Mouse (Mus musculus): ENCODE results near the gene Aass. TPM values are rescaled to one million over a fixed set of nuclear protein-coding genes. Genes with fewer than 3 reads are reported as not detected.
"Not testable (repeated sequence)": the region's sequence is repeated elsewhere in the genome, so short reads cannot be mapped to it uniquely, and the experiment has no call there.

The Aass gene
- polyA plus RNA-seq, 1 experiment, result not detected

DNA sequence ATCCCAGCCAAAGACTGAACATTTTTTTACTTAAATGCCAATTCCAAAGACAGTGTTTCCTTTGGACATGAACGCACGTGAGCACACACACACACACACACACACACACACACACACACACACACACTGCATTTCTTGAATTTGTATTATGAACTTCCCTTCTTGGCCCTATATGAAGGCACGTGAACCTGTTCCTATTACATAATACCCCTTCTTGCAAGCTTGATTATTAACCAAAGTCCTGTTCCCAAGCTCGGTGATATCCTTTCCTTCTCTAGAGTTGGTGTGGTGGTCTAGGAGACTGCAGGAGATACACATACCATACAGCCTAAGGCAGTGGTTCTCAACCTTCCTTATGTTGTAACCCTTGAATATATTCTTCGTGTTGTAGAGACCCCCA, 7.0 kb downstream of the Aass start:
- H3K4me3 ChIP-seq (replicated peaks), result no peak overlapping the region
- H3K27me3 ChIP-seq (ENCODE audit: control insufficient read depth), result no peaks in the 10 kb centered on the region
- no peaks in the 10 kb centered on the region for H3K4me1 ChIP-seq (ENCODE audit: control insufficient read depth)
- no peaks in the 10 kb centered on the region for H3K36me3 ChIP-seq (ENCODE audit: control insufficient read depth)
- H3K9me3 ChIP-seq (ENCODE audit: control insufficient read depth, low read length), result no peaks in the 10 kb centered on the region
- TF ChIP-seq GATA1 (IDR thresholded peaks at IDR 0.05; ENCODE audit: low read length) (no peak), TAL1 (IDR thresholded peaks at IDR 0.05; ENCODE audit: low read length) (no peak)

GRCm38 (mm10) chr6:23124823-23125222, 8.0 kb downstream of the Aass start:
- no peaks in the 10 kb centered on the region for H3K9me3 ChIP-seq (ENCODE audit: control insufficient read depth, low read length)
- H3K36me3 ChIP-seq (ENCODE audit: control insufficient read depth), result no peaks in the 10 kb centered on the region
- no peak overlapping the region for H3K4me3 ChIP-seq (replicated peaks)
- no peaks in the 10 kb centered on the region for H3K27me3 ChIP-seq (ENCODE audit: control insufficient read depth)
- TF ChIP-seq TAL1 (IDR thresholded peaks at IDR 0.05; ENCODE audit: low read length) (no peak), GATA1 (IDR thresholded peaks at IDR 0.05; ENCODE audit: low read length) (no peak)
- no peaks in the 10 kb centered on the region for H3K4me1 ChIP-seq (ENCODE audit: control insufficient read depth)

- Histone ChIP-seq H3K4me3 (replicated peaks) (no peak overlapping the region), H3K4me1 (ENCODE audit: control insufficient read depth) (no peaks in the 10 kb centered on the region), H3K27me3 (ENCODE audit: control insufficient read depth) (no peaks in the 10 kb centered on the region), H3K36me3 (ENCODE audit: control insufficient read depth) (no peaks in the 10 kb centered on the region), H3K9me3 (ENCODE audit: control insufficient read depth, low read length) (no peaks in the 10 kb centered on the region)
- no peak for TF ChIP-seq GATA1 (IDR thresholded peaks at IDR 0.05; ENCODE audit: low read length)
- no peak for TF ChIP-seq TAL1 (IDR thresholded peaks at IDR 0.05; ENCODE audit: low read length)
Observed at GRCm38 (mm10) chr6:23122934-23123333, 9.9 kb downstream of the Aass start.

DNA sequence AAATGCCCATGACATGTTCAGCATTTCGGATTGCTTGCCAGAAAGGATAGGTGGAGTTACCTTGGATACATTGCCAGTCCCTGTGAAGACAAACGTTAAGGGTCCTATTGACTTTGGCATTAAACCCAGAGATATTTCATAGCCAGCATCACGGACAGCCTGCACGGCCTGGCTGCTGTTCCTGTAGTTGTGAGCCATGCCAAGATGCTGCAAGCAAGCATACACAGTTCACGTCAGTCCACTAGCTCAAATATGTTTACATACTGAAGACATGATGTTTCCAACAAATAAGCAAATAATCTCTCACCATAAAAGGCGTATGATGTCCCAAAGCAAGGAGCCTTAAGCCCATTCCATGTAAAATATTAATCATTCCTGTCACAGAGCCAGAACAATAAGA, 18.0 kb downstream of the Aass start:
- Histone ChIP-seq H3K4me3 (replicated peaks) (no peak overlapping the region), H3K36me3 (ENCODE audit: control insufficient read depth) (no peaks in the 10 kb centered on the region; the same call in 1 of the 2 replicates), H3K4me1 (ENCODE audit: control insufficient read depth) (no peaks in the 10 kb centered on the region), H3K27me3 (ENCODE audit: control insufficient read depth) (no peaks in the 10 kb centered on the region), H3K9me3 (ENCODE audit: control insufficient read depth, low read length) (peaks cover 2% of the 10 kb centered on the region)
- TF ChIP-seq TAL1 (IDR thresholded peaks at IDR 0.05; ENCODE audit: low read length), result no peak
- TF ChIP-seq GATA1 (IDR thresholded peaks at IDR 0.05; ENCODE audit: low read length), result no peak

GRCm38 (mm10) chr6:23107069-23107468, 25.7 kb downstream of the Aass start:
- peaks cover 2% of the 10 kb centered on the region for H3K9me3 ChIP-seq (ENCODE audit: control insufficient read depth, low read length)
- H3K36me3 ChIP-seq (ENCODE audit: control insufficient read depth), result no peaks in the 10 kb centered on the region
- no peaks in the 10 kb centered on the region for H3K27me3 ChIP-seq (ENCODE audit: control insufficient read depth)
- TF ChIP-seq GATA1 (IDR thresholded peaks at IDR 0.05; ENCODE audit: low read length) (no peak), TAL1 (IDR thresholded peaks at IDR 0.05; ENCODE audit: low read length) (no peak)
- no peak overlapping the region for H3K4me3 ChIP-seq (replicated peaks)
- no peaks in the 10 kb centered on the region for H3K4me1 ChIP-seq (ENCODE audit: control insufficient read depth)

DNA sequence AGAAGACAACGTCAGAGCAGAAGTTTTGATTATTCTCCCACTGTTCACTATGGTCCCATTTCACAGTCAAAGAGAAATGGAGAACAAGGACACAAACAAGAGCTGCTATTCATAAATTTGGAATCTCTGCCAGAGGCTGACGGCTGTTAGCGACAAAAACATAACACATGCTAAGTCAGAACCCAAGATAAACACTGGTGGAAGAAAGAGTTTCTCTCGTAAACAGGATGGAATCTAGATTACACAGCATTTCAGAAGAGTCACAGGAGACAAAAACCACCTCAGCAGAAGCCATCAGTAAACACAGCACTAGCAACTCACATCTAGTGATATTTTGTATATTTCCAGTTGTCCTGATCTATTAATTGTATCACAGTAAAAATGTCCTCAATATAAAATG, 26.4 kb downstream of the Aass start:
- Histone ChIP-seq H3K27me3 (ENCODE audit: control insufficient read depth) (no peaks in the 10 kb centered on the region), H3K9me3 (ENCODE audit: control insufficient read depth, low read length) (no peaks in the 10 kb centered on the region), H3K36me3 (ENCODE audit: control insufficient read depth) (no peaks in the 10 kb centered on the region), H3K4me1 (ENCODE audit: control insufficient read depth) (no peaks in the 10 kb centered on the region), H3K4me3 (replicated peaks) (no peak overlapping the region)
- TF ChIP-seq TAL1 (IDR thresholded peaks at IDR 0.05; ENCODE audit: low read length) (no peak), GATA1 (IDR thresholded peaks at IDR 0.05; ENCODE audit: low read length) (no peak)

DNA sequence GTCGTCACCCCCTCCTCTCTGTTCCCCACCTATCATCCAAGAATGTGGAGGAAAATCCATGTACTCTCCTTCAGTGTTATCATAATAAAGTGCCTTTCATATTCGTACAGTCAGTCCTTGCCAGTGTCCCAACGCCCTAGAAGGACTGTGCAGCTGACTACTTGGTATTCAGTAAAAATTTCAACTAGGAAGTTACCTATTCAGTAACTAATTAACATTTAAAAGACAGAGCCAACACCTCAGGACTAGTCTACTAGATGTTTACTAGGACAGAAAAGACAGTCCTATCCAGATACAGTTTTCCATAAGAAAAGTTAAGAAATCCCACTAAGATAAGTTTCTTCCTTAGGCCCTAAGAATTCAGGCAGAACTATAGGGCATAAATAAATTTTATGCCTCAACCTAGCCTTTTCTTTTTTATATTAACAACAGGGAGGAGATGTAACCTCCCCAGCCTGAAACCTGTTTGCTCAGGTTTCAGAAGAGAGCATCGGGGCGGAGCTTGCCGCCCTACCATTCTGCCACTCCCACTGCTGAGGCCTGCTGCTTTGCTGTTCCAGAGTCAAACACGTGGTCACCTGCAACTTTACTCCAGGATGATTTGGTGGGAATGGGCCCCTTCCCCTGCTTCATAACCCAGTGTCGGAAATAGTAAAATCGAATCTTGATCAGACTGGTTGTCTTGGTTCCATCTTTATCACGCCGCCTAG, 42.3 kb downstream of the Aass start:
- not testable (repeated sequence) for H3K36me3 ChIP-seq (ENCODE audit: control insufficient read depth); H3K27me3 ChIP-seq (ENCODE audit: control insufficient read depth); H3K9me3 ChIP-seq (ENCODE audit: control insufficient read depth, low read length); H3K4me1 ChIP-seq (ENCODE audit: control insufficient read depth); H3K4me3 ChIP-seq (replicated peaks)

DNA sequence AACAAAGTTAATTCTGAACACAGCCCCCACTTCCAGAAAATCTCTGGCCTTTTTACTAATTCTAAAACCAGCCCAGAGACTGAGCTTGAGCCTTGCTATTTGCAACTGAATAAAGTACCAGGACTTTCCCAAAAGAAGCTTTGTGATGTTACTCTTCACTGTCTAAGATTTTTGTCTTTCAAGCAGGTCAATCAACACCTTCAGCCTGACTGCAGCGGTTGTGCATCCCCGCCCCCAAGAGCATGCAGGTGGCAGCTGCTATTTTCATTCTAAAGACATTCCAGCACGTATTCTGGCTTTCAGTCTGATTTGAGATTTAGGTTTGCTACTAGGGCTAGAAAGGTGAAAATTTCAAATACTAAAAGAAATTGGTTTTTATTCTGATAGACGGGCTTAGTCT, 43.5 kb downstream of the Aass start:
- H3K4me1 ChIP-seq (ENCODE audit: control insufficient read depth); H3K9me3 ChIP-seq (ENCODE audit: control insufficient read depth, low read length); H3K4me3 ChIP-seq (replicated peaks); H3K36me3 ChIP-seq (ENCODE audit: control insufficient read depth); H3K27me3 ChIP-seq (ENCODE audit: control insufficient read depth): not testable (repeated sequence)

DNA sequence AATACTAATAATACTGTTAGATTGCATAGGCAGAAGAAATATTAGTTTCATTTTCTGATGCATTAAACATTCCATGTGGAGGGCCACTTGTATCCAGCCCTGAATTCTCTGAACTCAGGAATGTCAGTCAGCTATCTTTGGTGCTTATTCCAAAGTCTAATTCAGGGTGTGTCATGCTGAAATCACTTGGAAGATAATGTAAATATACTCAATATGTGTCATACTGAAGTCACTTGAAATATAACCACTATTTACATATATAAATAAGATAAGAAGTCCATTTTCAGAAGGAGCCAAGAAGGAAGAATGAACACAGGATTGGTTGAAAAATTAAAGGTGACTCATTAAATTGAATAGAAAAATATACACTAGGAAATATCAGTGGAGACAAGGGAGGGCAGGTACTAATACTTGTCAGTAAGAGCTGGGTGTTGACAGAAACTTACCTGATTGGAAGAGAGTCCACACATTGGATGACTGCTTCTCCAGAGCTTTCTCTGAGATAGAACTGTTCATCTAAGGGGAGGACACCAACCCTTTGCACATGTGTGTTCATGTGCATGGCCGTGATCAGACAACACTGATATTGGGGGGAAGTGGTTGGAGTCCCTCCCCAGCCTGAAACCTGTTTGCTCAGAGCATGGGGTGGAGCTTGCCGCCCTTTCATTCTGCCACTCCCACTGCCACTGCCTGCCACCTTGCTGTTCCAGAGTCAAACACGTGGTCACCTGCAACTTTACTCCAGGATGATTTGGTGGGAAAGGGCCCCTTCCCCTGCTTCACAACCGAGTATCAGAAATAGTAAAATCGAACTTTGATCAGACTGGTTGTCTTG, 48.0 kb downstream of the Aass start:
- TF ChIP-seq TAL1 (IDR thresholded peaks at IDR 0.05; ENCODE audit: low read length), result no peak
- TF ChIP-seq GATA1 (IDR thresholded peaks at IDR 0.05; ENCODE audit: low read length), result no peak
- Histone ChIP-seq H3K4me3 (replicated peaks) (no peak overlapping the region), H3K9me3 (ENCODE audit: control insufficient read depth, low read length) (0 out of 2 replicates have a peak, but pooled peaks cover 2% of the 10 kb centered on the region), H3K27me3 (ENCODE audit: control insufficient read depth) (no peaks in the 10 kb centered on the region), H3K4me1 (ENCODE audit: control insufficient read depth) (no peaks in the 10 kb centered on the region), H3K36me3 (ENCODE audit: control insufficient read depth) (no peaks in the 10 kb centered on the region; the same call in 1 of the 2 replicates)

Measured in erythroblast, embryonic 14.5 days (primary cell).